Mouse (Mus musculus) colon, adult 2 months (tissue): ENCODE results near the gene Slc6a20b. TPM values are rescaled to one million over a fixed set of nuclear protein-coding genes. Genes with fewer than 3 reads are reported as not detected.

Source experiments
- polyA plus RNA-seq: library from polyadenylated mRNA; depleted of rRNA; stranded (reverse); fragments of >200 nt; gene quantifications from 2 replicates; pipeline ENCODE4 v1.2.3, GENCODE M21; 2012; rRNA removed

Gene Slc6a20b
- 0.06 TPM in 2 replicates for polyA plus RNA-seq

DNA sequence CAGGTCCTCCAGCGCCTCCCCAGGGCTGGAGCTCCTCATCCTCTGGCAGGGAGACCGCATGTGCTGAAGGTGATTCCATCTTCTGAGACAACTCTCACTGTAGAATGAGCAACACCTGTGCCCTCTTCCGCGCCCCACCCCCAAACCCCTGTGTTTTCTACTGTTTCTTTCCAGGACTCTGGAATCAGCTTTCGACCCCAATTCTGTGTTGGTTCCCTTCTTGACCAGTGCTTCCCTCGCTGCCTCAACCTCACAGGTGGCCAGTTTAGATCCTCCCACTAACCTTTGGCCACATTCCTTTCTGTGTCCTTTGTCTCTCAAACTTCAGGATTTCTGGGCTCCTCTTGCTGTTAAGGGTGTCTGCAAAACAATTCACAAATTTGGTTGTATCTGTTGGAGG is at the start of gene Slc6a20b:
Gene Slc6a20b, minus strand, starts transcription at position 285 of the 400 bp plus-strand sequence.

DNA sequence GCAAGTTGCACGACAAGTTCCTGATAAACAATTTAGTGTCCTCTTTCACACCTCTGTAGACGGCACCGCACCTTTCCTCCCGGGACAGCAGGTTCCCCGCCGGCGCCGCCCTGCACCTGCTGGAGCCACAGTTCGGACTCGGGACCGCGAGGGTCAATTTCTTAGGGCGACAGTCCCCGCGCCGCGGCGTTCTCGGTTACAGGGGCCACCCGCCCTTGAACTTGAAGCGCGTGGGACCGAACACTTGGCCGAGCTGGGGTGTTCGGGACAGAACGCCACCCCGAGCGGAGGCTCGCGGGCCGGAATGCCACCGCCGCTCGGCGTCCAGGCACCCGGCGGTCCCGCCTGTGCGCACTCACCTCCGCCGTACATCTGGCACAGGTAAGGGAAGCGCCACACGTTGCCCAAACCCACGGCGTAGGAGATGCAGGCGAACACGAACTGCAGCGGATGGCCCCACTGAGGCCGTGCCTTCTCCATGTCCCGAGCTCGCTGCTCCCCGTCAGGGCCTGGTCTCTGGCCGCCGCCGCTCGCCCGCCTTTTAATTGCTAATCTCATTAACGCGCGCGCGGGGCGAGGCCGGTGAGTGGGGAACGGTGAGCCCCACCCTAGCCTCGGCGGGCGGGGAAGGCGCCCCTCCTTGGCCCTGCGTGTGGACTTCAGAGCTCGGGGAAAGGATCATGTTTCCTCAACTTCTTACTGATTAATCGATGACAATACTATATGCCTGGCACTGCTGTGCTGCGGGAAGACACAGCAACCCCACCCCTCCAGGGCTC is 46.2 kb upstream of the Slc6a20b start, which contains the start of the genes Ccr9 and Slc6a20a:
Gene Ccr9, plus strand, starts transcription at position 113 of the 779 bp plus-strand sequence.
Gene Slc6a20a, minus strand, starts transcription at position 559 of the 779 bp plus-strand sequence.

Other genes with a start within 250 kb of the Slc6a20b start
- gene Limd1, start 153.9 kb downstream of the Slc6a20b start, polyA plus RNA-seq = 41.3 and 42.5 TPM in 2 replicates
- gene Sacm1l, start 102.8 kb downstream of the Slc6a20b start, polyA plus RNA-seq = 3.8 and 4.2 TPM in 2 replicates
- 0.31 and 0.64 TPM in 2 replicates for gene Ccr9, start 45.9 kb upstream of the Slc6a20b start, polyA plus RNA-seq
- 4.0 and 5.8 TPM in 2 replicates for gene Slc6a20a, start 46.3 kb upstream of the Slc6a20b start, polyA plus RNA-seq
- gene Lztfl1, start 85.1 kb upstream of the Slc6a20b start, polyA plus RNA-seq = 0.87 and 1.1 TPM in 2 replicates
- gene Cxcr6, start 173.9 kb upstream of the Slc6a20b start, polyA plus RNA-seq = 0.35 and 0.80 TPM in 2 replicates
- 4.3 and 6.0 TPM in 2 replicates for gene Fyco1, start 219.3 kb upstream of the Slc6a20b start, polyA plus RNA-seq
- gene Xcr1, start 229.5 kb upstream of the Slc6a20b start, polyA plus RNA-seq = 0.19 and 0.22 TPM in 2 replicates